Mouse (Mus musculus): Measurements from ENCODE around the gene Serpinh1. TPM values are rescaled to one million over a fixed set of nuclear protein-coding genes. Genes with fewer than 3 reads are reported as not detected.

Gene Serpinh1
- polyA plus RNA-seq, 1 experiment from 2014 or later = 1,171 TPM

DNA sequence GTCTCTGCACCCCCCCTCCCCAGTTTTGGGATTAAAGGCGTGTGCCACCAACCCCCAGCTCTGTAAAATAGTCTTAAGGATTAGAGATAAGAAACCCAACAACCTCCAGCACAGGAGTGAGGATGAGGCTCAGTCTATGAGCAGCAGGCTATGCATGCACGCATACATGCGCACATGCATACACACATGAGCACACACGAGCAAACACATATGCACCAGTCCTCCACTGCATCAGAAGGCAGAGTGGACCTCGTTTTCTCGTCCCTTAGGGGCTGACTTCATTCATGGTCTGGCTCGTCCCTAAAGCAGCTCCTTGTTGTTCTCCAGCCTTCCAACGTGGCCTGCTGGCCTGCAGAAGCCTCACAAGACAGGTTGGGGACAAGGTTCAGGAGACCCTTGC lies 12.3 kb downstream of the Serpinh1 start:
- Histone ChIP-seq H3K4me3 (no peak overlapping the region), H3K9me3 (replicated peaks) (no peaks in the 10 kb centered on the region), H3K36me3 (peaks cover 58% of the 10 kb centered on the region), H3K4me1 (peaks cover 4% of the 10 kb centered on the region), H3K27me3 (ENCODE audit: low read depth, poor library complexity, severe bottlenecking) (no peaks in the 10 kb centered on the region), H3K27ac (no peak overlapping the region)
- 85% methylated on average over 8 of the region's 8 CpGs for WGBS
- no peak for DNase-seq (ENCODE audit: low spot score)

DNA sequence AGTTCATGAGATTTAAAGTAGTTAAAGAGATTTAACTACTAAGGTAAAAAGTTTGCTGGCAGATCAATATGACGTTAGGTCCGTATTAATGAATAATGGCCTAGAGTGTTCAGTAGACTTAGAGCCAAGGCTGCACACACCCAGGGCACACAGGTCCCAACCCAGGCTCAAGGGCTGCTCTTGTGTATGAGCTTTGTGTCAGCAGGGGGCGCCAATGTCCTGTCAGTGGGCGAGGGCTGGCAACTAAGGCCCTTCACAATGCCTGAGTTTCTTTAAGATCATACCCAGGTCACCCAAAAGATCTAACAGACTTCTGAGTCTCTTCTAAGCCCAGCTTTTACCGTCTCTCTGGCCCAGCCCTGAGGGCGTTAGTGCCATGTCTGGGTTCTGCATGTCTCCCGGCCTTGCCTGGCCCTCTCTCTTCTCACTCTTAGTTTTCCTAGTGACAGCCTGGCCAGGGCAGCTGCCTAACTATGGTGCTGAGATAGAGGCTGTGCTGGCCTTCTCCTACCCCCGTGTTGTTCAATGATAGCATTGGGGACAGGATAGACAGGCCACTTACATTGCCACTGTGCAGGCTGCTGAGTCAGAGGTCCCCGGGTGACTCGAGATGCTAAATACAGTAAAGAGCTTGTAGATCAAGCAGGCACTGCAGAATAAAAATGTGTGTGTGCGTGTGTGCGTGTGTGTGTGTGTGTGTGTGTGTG lies 20.1 kb downstream of the Serpinh1 start:
- Histone ChIP-seq H3K36me3 (no peaks in the 10 kb centered on the region), H3K27ac (peak overlapping the region; percentile 61), H3K9me3 (replicated peaks) (no peaks in the 10 kb centered on the region), H3K27me3 (ENCODE audit: low read depth, poor library complexity, severe bottlenecking) (no peaks in the 10 kb centered on the region), H3K4me3 (no peak overlapping the region), H3K4me1 (peaks cover 10% of the 10 kb centered on the region)
- peak; percentile 94 for DNase-seq (ENCODE audit: low spot score)
- WGBS = 48% methylated on average over 12 of the region's 12 CpGs

DNA sequence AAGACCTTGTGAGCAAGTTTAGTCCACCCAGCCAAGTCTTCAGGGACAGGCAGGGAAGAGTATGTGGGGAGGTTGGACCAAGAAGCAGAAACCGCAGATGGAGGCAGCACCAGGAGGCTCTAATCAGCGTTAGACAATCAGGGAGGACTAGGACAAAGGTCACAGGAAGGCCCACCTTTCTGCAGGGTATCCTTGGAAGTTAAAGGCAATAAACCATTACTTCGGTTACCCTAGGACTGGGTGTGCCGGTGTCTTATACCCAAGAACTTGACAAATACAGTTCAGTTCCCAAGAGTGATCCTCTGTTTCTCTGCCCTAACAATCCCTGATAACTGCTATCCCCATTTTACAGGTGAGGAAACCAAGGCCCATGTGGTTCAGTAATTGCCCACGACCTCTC lies 23.0 kb downstream of the Serpinh1 start:
- peaks cover 9% of the 10 kb centered on the region for H3K4me1 ChIP-seq
- no peak overlapping the region for H3K27ac ChIP-seq
- WGBS = 82% methylated on average over 5 of the region's 5 CpGs
- no peak for DNase-seq (ENCODE audit: low spot score)
- no peak overlapping the region for H3K4me3 ChIP-seq
- no peaks in the 10 kb centered on the region for H3K36me3 ChIP-seq
- H3K27me3 ChIP-seq (ENCODE audit: low read depth, poor library complexity, severe bottlenecking) = peaks cover 21% of the 10 kb centered on the region
- no peaks in the 10 kb centered on the region for H3K9me3 ChIP-seq (replicated peaks)

DNA sequence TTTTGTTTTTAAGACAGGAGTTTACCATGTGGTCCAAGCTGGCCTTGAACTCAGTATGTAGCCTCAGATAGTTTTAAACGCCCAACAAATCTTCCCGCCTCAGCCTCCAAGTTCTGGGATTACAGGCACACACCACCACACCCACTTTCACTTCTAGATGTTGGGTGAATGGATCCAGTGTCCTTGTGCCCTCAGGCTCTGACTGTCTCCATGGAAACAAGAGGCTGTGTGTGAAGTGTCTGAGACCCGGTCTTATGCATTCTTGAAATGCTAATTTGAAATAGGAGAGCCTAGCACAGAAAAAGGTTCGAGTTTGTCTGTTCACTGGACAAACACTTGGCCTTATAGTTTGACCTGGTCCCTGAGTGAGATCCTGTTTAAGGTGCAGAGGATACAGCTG lies 24.2 kb downstream of the Serpinh1 start:
- Histone ChIP-seq H3K9me3 (replicated peaks) (no peaks in the 10 kb centered on the region), H3K27ac (no peak overlapping the region), H3K27me3 (ENCODE audit: low read depth, poor library complexity, severe bottlenecking) (peaks cover 22% of the 10 kb centered on the region), H3K4me1 (peaks cover 13% of the 10 kb centered on the region), H3K36me3 (no peaks in the 10 kb centered on the region), H3K4me3 (no peak overlapping the region)
- 69% methylated on average over 4 of the region's 4 CpGs for WGBS
- no peak for DNase-seq (ENCODE audit: low spot score)

DNA sequence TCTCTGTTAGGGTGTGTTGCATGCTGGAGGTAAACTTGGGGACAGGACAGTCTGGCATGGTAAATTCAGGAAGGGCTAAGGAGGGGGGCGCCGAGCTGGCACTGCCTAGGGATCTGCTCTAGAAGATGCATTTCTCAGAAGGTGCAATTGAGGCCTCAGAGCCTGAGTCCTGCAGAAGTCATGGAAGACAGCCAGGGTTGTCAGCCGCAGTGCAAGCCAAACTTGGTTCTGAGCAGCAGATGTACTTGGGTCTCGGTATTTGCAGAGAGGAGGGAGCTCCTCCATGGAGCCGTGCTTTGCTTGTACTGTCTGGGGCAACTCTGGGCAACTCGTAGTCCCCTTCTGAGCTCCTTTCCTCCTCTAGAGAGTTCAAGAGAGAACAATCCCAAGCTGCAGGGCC lies 26.9 kb downstream of the Serpinh1 start:
- H3K27ac ChIP-seq = no peak overlapping the region
- DNase-seq (ENCODE audit: low spot score) = no peak
- H3K4me1 ChIP-seq = peaks cover 21% of the 10 kb centered on the region
- no peaks in the 10 kb centered on the region for H3K9me3 ChIP-seq (replicated peaks)
- no peaks in the 10 kb centered on the region for H3K36me3 ChIP-seq
- H3K4me3 ChIP-seq = no peak overlapping the region
- H3K27me3 ChIP-seq (ENCODE audit: low read depth, poor library complexity, severe bottlenecking) = peaks cover 36% of the 10 kb centered on the region
- 77% methylated on average over 6 of the region's 6 CpGs for WGBS

DNA sequence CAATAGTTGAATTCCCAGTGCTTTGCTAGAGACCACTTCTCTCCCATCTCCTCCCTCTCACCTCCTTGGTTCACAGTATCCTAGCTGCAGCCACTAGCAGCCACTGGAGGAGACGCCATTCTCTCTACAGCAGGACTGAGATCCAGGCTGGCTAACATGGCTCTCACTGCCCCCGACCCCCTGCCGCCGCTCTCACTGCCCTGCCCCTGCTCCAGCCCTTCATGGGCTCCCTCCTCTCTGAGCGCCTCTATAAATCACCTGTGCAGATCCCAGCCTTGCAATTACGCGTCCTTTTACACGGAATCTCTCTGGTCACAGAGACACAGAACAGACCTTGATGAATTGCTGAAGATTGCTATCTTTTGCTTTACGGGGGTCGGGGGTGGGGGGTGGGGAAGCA lies 28.2 kb downstream of the Serpinh1 start:
- 7% methylated on average over 10 of the region's 10 CpGs for WGBS
- H3K27me3 ChIP-seq (ENCODE audit: low read depth, poor library complexity, severe bottlenecking) = peaks cover 45% of the 10 kb centered on the region
- H3K27ac ChIP-seq = no peak overlapping the region

GRCm38 (mm10) chr7:99323321-99323700 lies 29.7 kb downstream of the Serpinh1 start:
- Histone ChIP-seq H3K27ac (0 out of 2 replicates have a peak overlapping the region, but pooled peaks have one; percentile 5), H3K36me3 (no peaks in the 10 kb centered on the region), H3K9me3 (replicated peaks) (no peaks in the 10 kb centered on the region), H3K27me3 (ENCODE audit: low read depth, poor library complexity, severe bottlenecking) (peaks cover 45% of the 10 kb centered on the region), H3K4me1 (peaks cover 33% of the 10 kb centered on the region), H3K4me3 (no peak overlapping the region)
- no peak for DNase-seq (ENCODE audit: low spot score)
- WGBS = 84% methylated on average over 9 of the region's 9 CpGs

More for the DNA sequence above, 28.2 kb downstream of the Serpinh1 start:
- DNase-seq (ENCODE audit: low spot score) = no peak
- peaks cover 32% of the 10 kb centered on the region for H3K4me1 ChIP-seq
- no peak overlapping the region for H3K4me3 ChIP-seq
- H3K9me3 ChIP-seq (replicated peaks) = no peaks in the 10 kb centered on the region
- no peaks in the 10 kb centered on the region for H3K36me3 ChIP-seq

DNA sequence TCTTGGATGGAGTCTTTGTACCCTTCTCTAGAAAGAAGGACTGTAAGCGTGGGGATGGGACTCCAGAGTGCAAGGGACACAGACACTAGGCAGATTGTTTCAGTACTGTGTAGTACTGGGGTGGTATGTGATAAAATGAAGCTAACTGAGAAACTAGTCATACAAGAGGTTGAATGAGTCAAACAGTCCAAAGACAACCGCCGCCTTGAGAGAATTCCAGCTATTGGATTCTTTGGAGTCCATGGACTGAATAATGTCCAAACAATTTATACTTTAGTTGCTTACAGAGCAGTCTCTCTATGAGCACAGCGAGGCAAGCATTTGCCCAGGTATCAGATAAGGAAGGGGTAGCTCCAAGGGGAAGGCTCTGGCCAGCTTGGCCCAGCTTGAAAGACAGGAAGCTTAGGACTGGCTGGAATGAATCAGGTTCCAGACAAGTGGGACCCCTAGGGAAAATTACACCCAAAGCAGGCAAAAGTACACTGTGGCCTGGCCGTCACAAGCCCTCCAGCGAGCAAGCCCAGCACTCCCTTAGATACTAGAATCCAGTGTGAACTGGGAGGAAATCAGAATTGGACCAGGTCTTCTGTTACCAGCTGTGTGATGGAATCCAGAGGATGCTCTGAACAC lies 30.2 kb downstream of the Serpinh1 start:
- Histone ChIP-seq H3K4me3 (no peak overlapping the region), H3K27me3 (ENCODE audit: low read depth, poor library complexity, severe bottlenecking) (peaks cover 45% of the 10 kb centered on the region), H3K4me1 (peaks cover 38% of the 10 kb centered on the region), H3K36me3 (no peaks in the 10 kb centered on the region), H3K27ac (no peak overlapping the region), H3K9me3 (replicated peaks) (no peaks in the 10 kb centered on the region)
- 94% methylated on average over 6 of the region's 6 CpGs for WGBS
- DNase-seq (ENCODE audit: low spot score) = no peak

GRCm38 (mm10) chr7:99320524-99320923 lies 32.5 kb downstream of the Serpinh1 start:
- H3K36me3 ChIP-seq = no peaks in the 10 kb centered on the region
- peaks cover 26% of the 10 kb centered on the region for H3K27me3 ChIP-seq (ENCODE audit: low read depth, poor library complexity, severe bottlenecking)
- peak; percentile 43 for DNase-seq (ENCODE audit: low spot score)
- 46% methylated on average over 14 of the region's 14 CpGs for WGBS
- no peaks in the 10 kb centered on the region for H3K9me3 ChIP-seq (replicated peaks)
- H3K4me1 ChIP-seq = peaks cover 49% of the 10 kb centered on the region
- H3K27ac ChIP-seq = 0 out of 2 replicates have a peak overlapping the region, but pooled peaks have one; percentile 4
- no peak overlapping the region for H3K4me3 ChIP-seq

- no peaks in the 10 kb centered on the region for H3K36me3 ChIP-seq
- peaks cover 12% of the 10 kb centered on the region; the same call in 1 of the 2 replicates for H3K27me3 ChIP-seq (ENCODE audit: low read depth, poor library complexity, severe bottlenecking)
- H3K9me3 ChIP-seq (replicated peaks) = no peaks in the 10 kb centered on the region
- H3K27ac ChIP-seq = 0 out of 2 replicates have a peak overlapping the region, but pooled peaks have one; percentile 16
- no peak overlapping the region for H3K4me3 ChIP-seq
- 74% methylated on average over 7 of the region's 7 CpGs for WGBS
- peaks cover 46% of the 10 kb centered on the region for H3K4me1 ChIP-seq
- DNase-seq (ENCODE audit: low spot score) = no peak
Measured at GRCm38 (mm10) chr7:99317475-99317874, 35.6 kb downstream of the Serpinh1 start.

GRCm38 (mm10) chr7:99316207-99316606 lies 36.8 kb downstream of the Serpinh1 start:
- DNase-seq (ENCODE audit: low spot score) = no peak
- Histone ChIP-seq H3K9me3 (replicated peaks) (no peaks in the 10 kb centered on the region), H3K27ac (no peak overlapping the region), H3K4me3 (no peak overlapping the region), H3K4me1 (peaks cover 59% of the 10 kb centered on the region), H3K27me3 (ENCODE audit: low read depth, poor library complexity, severe bottlenecking) (peaks cover 10% of the 10 kb centered on the region; the same call in 1 of the 2 replicates), H3K36me3 (no peaks in the 10 kb centered on the region)
- WGBS = 57% methylated on average over 7 of the region's 7 CpGs

GRCm38 (mm10) chr7:99314565-99314964 lies 38.5 kb downstream of the Serpinh1 start:
- Histone ChIP-seq H3K4me1 (peaks cover 45% of the 10 kb centered on the region), H3K27me3 (ENCODE audit: low read depth, poor library complexity, severe bottlenecking) (no peaks in the 10 kb centered on the region), H3K36me3 (no peaks in the 10 kb centered on the region), H3K9me3 (replicated peaks) (no peaks in the 10 kb centered on the region), H3K27ac (no peak overlapping the region), H3K4me3 (no peak overlapping the region)
- DNase-seq (ENCODE audit: low spot score) = no peak
- 86% methylated on average over 4 of the region's 4 CpGs for WGBS

GRCm38 (mm10) chr7:99313253-99313652 lies 39.8 kb downstream of the Serpinh1 start:
- no peak for DNase-seq (ENCODE audit: low spot score)
- WGBS = 71% methylated on average over 8 of the region's 8 CpGs
- H3K9me3 ChIP-seq (replicated peaks) = no peaks in the 10 kb centered on the region
- H3K4me3 ChIP-seq = no peak overlapping the region
- H3K36me3 ChIP-seq = no peaks in the 10 kb centered on the region
- no peak overlapping the region for H3K27ac ChIP-seq
- H3K27me3 ChIP-seq (ENCODE audit: low read depth, poor library complexity, severe bottlenecking) = no peaks in the 10 kb centered on the region
- peaks cover 38% of the 10 kb centered on the region for H3K4me1 ChIP-seq

Data from limb, embryonic 10.5 days (tissue).